Mouse (Mus musculus) lung, adult 2 months (tissue): ENCODE measurements around the gene Zfp697. TPM values are rescaled to one million over a fixed set of nuclear protein-coding genes. Genes with fewer than 3 reads are reported as not detected.

Source experiments
- DNase-seq: peaks from one replicate; pipeline ENCODE4 v3.0.0; 2022
- H3K4me1 ChIP-seq: fragments of 200-500 bp; 2 replicates; pipeline ENCODE4 v1.6.1; 2011; ENCODE audit warnings: low read length; ENCODE audit not compliant: control insufficient read depth, insufficient read depth
- H3K4me3 ChIP-seq: fragments of 200-500 bp; replicated peaks from 2 replicates; pipeline ENCODE3; 2011; ENCODE audit warnings: low read depth, mild to moderate bottlenecking, control low read depth, low read length; ENCODE audit errors: extremely low read depth
- CTCF ChIP-seq: fragments of 200-500 bp; IDR thresholded peaks from 2 replicates; pipeline ENCODE4 v1.5.1; 2011; ENCODE audit warnings: mild to moderate bottlenecking, low read length, control low read depth; ENCODE audit not compliant: insufficient read depth
- POLR2A ChIP-seq: fragments of 200-500 bp; IDR thresholded peaks from 2 replicates; pipeline ENCODE4 v1.6.1; 2011; ENCODE audit warnings: low read depth, mild to moderate bottlenecking, control low read depth, low read length, borderline replicate concordance; ENCODE audit errors: extremely low read depth
- WGBS: fragments of 180-500 bp; shearing (Covaris S2); methylation state at CpG from one replicate; pipeline ENCODE4 v1.1.7; 2018; 5-methylcytosine and 5-hydroxymethylcytosine counted together
- polyA plus RNA-seq: library from polyadenylated mRNA; depleted of rRNA; stranded (reverse); fragments of >200 nt; gene quantifications from 2 replicates; pipeline ENCODE4 v1.2.3, GENCODE M21; 2012

Gene Zfp697
- polyA plus RNA-seq, 1 experiment = 17.0 TPM

DNA sequence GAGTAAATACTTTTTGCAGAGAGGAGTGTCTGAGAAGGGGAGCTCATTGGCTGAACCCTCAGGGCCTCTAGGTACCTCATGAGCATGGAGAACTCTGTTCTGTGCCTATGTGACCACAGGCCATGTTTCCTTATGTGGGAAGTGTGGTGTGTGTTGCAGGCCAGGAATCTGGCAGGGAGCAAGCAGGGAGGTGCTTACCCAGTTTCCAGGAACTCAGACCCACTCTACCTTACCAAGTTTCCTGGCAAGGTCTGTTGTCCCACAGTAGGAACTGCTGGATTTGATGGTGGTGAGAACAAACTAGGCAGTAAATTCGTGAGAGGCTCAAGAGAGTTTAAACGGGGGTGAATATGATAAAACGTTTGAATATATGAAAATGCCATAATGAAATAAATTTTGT lies 16.2 kb upstream of the Zfp697 start:
- WGBS = 81% methylated on average over 3 of the region's 3 CpGs
- H3K4me3 ChIP-seq = no peak overlapping the region
- DNase-seq = no peak
- H3K4me1 ChIP-seq = peaks cover 2% of the 10 kb centered on the region; the same call in 1 of the 2 replicates
- TF ChIP-seq POLR2A = no peak
- TF ChIP-seq CTCF = no peak

DNA sequence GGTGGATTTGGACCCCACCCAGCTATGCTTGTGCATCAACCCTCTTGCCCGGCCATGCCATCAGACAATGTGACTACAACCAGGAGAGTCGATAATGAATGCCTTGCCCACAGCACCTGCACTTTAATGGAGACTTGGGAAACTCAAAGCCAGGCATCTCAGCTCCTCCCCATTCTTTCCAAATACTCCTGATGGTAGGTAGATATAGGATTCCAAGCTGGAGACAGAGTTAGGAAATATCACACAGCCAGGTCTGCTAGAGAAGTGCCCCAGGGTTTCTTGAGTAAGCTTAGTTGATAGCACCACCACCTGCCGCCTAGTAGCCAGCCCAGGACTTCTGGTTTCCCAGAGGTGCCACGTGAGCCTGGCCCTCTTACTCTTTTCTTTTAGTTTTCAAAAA lies 15.4 kb upstream of the Zfp697 start:
- WGBS = 85% methylated on average over 4 of the region's 4 CpGs

DNA sequence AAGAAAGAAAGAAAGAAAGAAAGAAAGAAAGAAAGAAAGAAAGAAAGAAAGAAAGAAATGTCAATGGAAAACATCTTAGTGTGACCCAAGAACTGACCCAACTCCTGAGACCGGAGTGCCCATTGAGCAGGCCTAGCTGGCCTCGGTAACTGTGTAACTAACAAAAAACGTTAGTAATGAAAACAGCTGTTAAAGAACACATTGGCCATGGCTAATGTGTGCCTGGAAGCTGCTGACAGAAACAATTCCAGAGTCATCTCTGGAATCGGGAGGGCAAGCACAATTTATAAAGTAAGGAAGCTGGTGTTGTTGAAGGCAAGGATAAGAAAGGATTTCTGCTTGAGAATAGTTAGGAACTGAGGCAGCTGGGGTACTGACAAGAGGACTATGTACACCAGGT lies 14.0 kb upstream of the Zfp697 start:
- WGBS = 62% methylated on average over 4 of the region's 4 CpGs
- TF ChIP-seq CTCF (no peak), POLR2A (no peak)
- H3K4me3 ChIP-seq = no peak overlapping the region
- DNase-seq = no peak
- H3K4me1 ChIP-seq = peaks cover 2% of the 10 kb centered on the region; the same call in 1 of the 2 replicates

More for the DNA sequence above, 15.4 kb upstream of the Zfp697 start:
- TF ChIP-seq POLR2A = no peak
- TF ChIP-seq CTCF = no peak
- Histone ChIP-seq H3K4me1 (peaks cover 2% of the 10 kb centered on the region; the same call in 1 of the 2 replicates), H3K4me3 (no peak overlapping the region)
- DNase-seq = no peak

DNA sequence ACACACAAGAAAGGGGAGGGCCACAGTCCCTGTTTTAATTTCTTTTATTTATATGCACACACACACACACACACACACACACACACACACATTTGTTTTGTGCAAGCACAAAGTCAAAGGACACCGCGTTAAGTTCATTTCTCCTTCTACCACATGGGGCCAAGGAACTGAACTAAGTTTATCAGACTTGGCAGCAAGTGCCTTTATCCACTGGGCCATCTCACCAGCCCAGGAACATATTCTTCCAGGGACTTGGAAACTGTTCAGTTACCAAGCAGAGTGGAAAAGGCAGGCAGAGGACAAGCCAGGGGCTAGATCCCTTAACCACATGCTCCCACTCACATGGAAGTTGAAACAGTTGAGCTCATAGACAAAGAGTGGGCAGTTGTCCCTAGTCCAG lies 13.5 kb upstream of the Zfp697 start:
- 66% methylated on average over 2 of the region's 2 CpGs for WGBS
- H3K4me3 ChIP-seq = no peak overlapping the region
- DNase-seq = no peak
- H3K4me1 ChIP-seq = peaks cover 3% of the 10 kb centered on the region
- TF ChIP-seq CTCF = no peak
- TF ChIP-seq POLR2A = no peak

DNA sequence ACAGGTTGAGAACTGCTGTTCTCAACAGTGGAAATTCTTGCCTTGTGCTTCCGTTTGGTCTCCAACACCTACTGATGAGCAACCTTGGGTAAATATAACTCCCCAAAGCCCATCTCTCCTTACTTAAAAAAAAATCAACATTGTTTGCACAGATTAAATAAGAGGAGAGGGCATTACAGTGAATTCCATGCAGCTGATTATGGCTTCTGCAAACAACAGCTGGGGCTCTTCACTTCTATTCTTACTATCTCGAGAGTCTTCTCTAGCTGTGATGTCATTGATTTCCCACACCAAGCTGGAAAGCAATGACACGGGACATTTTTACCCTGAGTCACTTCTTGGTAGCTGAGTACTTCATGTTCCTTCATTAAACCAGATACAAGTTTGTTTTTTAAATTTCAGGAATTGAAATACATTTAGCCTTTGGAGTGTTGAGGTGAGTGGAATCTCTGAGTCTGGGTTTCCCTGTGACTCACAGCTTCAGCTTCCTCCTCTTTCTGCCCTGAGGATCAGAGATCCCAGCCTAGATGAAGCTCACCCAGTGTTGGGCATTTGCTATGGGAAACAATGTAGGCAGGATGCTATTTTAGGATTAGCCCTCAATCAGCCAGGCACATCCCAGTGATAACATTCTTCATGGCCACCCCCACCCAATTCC lies 8.1 kb upstream of the Zfp697 start:
- DNase-seq = no peak
- Histone ChIP-seq H3K4me1 (peaks cover 10% of the 10 kb centered on the region), H3K4me3 (no peak overlapping the region)
- TF ChIP-seq POLR2A = no peak
- no peak for TF ChIP-seq CTCF
- 32% methylated on average over 3 of the region's 3 CpGs for WGBS

DNA sequence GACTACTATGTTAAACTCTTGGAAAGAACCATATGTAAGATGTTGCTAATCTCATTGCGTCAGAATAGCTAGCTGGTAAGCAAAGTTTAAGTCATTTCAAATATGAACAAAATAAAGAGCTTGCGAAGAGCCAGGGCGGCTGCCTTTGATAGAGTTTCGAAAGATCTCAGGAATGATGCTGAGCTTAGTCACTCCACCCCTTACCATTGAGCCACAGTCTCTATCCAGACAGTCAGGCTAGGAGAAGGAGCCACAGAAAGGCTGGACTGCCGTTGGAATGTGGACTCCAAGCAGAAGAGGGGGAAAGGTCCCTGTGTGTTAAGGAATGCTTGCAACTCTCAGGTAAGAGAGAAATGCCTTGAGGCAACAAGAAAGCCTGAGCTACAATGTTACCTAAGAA lies 7.3 kb upstream of the Zfp697 start:
- DNase-seq = no peak
- H3K4me3 ChIP-seq = no peak overlapping the region
- peaks cover 10% of the 10 kb centered on the region for H3K4me1 ChIP-seq
- TF ChIP-seq CTCF (no peak), POLR2A (no peak)
- WGBS = 64% methylated on average over 5 of the region's 5 CpGs

DNA sequence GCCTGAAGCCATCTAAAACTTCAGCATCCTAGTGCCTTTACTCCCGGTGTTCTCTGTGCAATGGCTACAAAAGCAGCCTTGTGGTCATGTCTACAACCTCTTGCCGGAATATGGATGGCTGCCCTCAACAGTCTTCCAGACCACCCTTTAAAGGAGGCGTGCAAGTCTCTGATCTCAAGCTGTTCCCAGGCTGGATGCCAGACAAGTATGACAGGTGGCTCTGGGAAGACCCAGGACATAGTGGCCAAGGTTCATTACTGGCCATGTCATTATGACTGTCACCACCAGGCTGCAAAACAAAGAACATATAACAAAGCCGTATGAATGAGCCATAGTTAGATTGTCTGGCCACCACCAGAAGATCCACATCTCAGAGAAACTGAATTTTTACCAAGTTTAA lies 4.0 kb upstream of the Zfp697 start:
- no peak for DNase-seq
- Histone ChIP-seq H3K4me3 (no peak overlapping the region), H3K4me1 (peaks cover 10% of the 10 kb centered on the region)
- WGBS = 87% methylated on average over 4 of the region's 4 CpGs
- no peak for TF ChIP-seq POLR2A
- no peak for TF ChIP-seq CTCF

DNA sequence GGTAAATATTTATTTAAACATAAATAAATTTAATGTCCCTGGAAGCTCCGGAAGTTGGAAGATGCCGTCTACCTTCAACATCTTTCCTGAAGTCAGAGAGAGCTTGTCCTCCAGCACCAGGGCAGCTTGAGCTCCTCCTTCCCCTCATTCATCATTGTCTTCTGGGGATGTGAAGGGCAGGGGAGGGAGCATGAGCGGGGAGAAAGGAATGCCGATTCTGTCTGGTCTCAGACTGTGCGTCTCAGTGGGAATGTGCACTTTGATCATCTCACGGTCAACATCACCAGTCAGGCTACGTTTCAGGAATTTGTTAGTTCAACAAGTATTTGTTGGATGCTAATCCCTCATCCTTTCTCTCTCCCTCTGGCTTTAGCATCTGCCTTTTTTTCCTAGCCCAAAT lies 3.0 kb upstream of the Zfp697 start:
- no peak for DNase-seq
- no peak for TF ChIP-seq POLR2A
- no peak for TF ChIP-seq CTCF
- WGBS = 19% methylated on average over 7 of the region's 7 CpGs
- H3K4me1 ChIP-seq = peaks cover 7% of the 10 kb centered on the region
- no peak overlapping the region for H3K4me3 ChIP-seq

DNA sequence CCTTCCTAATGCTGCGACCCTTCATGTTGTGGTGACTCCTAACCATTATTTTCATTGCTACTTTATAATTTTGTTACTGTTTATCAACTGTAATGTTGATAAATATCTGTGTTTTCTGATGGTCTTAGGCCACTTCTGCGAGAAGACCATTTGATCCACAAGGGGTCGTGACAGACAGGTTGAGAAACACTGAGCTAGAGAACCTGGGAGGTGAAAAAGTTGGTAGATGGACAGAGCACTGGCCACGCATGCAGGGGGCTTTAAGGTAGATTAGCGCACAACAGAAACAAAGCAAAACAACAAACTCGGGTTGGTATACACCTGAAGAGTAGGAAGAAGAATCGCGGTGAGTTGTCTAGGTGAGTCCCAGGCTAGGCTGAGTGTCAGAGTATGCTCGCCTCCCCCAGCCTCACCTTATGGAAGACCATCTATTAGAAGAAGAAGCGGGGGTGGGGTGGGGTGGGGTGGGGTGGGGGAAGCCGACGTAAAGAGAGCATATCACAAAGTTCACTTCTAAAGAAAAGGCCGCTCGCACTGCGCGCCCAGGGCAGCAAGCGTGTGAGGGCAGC lies 500 bp upstream of the Zfp697 start:
- no peak for DNase-seq
- 10% methylated on average over 17 of the region's 17 CpGs for WGBS
- peaks cover 9% of the 10 kb centered on the region for H3K4me1 ChIP-seq

More for the DNA sequence above, 500 bp upstream of the Zfp697 start:
- TF ChIP-seq POLR2A (no peak), CTCF (no peak)
- peak overlapping the region; percentile 86 for H3K4me3 ChIP-seq
